Mouse (Mus musculus) MEL (cell line): ENCODE data around the gene Gli3. TPM values are rescaled to one million over a fixed set of nuclear protein-coding genes. Genes with fewer than 3 reads are reported as not detected.

Experiments
- DNase-seq: peaks from one replicate; pipeline ENCODE4 v3.0.0; 2011; ENCODE audit warnings: low read depth, low spot score
- H3K27ac ChIP-seq: 2 replicates; pipeline ENCODE4 v1.5.1; 2012; ENCODE audit warnings: low read depth, mild to moderate bottlenecking, control low read depth, low read length, moderate library complexity; ENCODE audit not compliant: control insufficient read depth
- H3K27me3 ChIP-seq, 2 experiments: fragments of 150-350 bp in 1 of 2; sonication (generic) in 1 of 2; 2 replicates each; pipeline ENCODE4 v1.6.1; 2012; ENCODE audit warnings: low read length in 2 of 2, mild to moderate bottlenecking in 2 of 2, improper control_type of control experiment in 1 of 2, moderate library complexity in 1 of 2; ENCODE audit not compliant: insufficient read depth in 2 of 2, control insufficient read depth in 1 of 2
- H3K36me3 ChIP-seq, 2 experiments: 2 replicates each; pipeline ENCODE4 v1.6.1; 2012 to 2014; ENCODE audit warnings: low read length in 2 of 2, improper control_type of control experiment in 1 of 2, inconsistent platforms in 1 of 2, mild to moderate bottlenecking in 1 of 2; ENCODE audit not compliant: insufficient read depth in 2 of 2, control insufficient read depth in 1 of 2
- H3K4me1 ChIP-seq, 2 experiments: fragments of 150-350 bp in 1 of 2; sonication (generic) in 1 of 2; 2 replicates each; pipeline ENCODE4 v1.6.1; 2012; ENCODE audit warnings: low read length in 2 of 2, improper control_type of control experiment in 1 of 2, mild to moderate bottlenecking in 1 of 2; ENCODE audit not compliant: insufficient read depth in 2 of 2, control insufficient read depth in 1 of 2
- H3K4me3 ChIP-seq, 2 experiments: fragments of 150-350 bp in 1 of 2; sonication (generic) in 1 of 2; 2 replicates each; pipeline ENCODE4 v1.5.1; 2012; ENCODE audit warnings: low read depth in 2 of 2, low read length in 2 of 2, mild to moderate bottlenecking in 2 of 2, moderate library complexity in 2 of 2, control low read depth in 1 of 2, improper control_type of control experiment in 1 of 2; ENCODE audit not compliant: control insufficient read depth in 1 of 2, insufficient read depth in 1 of 2
- H3K79me2 ChIP-seq: 2 replicates; pipeline ENCODE4 v1.6.1; 2012; ENCODE audit warnings: mild to moderate bottlenecking, low read length, moderate library complexity; ENCODE audit not compliant: control insufficient read depth, poor library complexity, insufficient read depth
- H3K9ac ChIP-seq: 2 replicates; pipeline ENCODE4 v1.6.1; 2012; ENCODE audit warnings: low read depth, mild to moderate bottlenecking, control low read depth, low read length, moderate library complexity; ENCODE audit not compliant: control insufficient read depth, poor library complexity, severe bottlenecking
- H3K9me3 ChIP-seq: fragments of 150-350 bp; sonication (generic); replicated peaks from 2 replicates; pipeline ENCODE4 v1.6.1; 2012; ENCODE audit warnings: mild to moderate bottlenecking, low read length, improper control_type of control experiment, moderate library complexity; ENCODE audit not compliant: insufficient read depth
- CHD2 ChIP-seq: IDR thresholded peaks from 2 replicates; pipeline ENCODE4 v1.6.1; 2011; ENCODE audit warnings: low read length, improper control_type of control experiment
- E2F4 ChIP-seq: IDR thresholded peaks from 2 replicates; pipeline ENCODE4 v1.6.1; 2011; ENCODE audit warnings: low read depth, low read length, improper control_type of control experiment, borderline replicate concordance
- ETS1 ChIP-seq: IDR thresholded peaks from 2 replicates; pipeline ENCODE4 v1.6.1; 2012; ENCODE audit warnings: low read depth, mild to moderate bottlenecking, inconsistent platforms, low read length, improper control_type of control experiment, moderate library complexity
- GABPA ChIP-seq: IDR thresholded peaks from 2 replicates; pipeline ENCODE4 v1.6.1; 2012; ENCODE audit warnings: low read depth, mild to moderate bottlenecking, inconsistent platforms, low read length, improper control_type of control experiment, moderate library complexity
- GATA1 ChIP-seq: IDR thresholded peaks from 2 replicates; pipeline ENCODE4 v1.6.1; 2011; ENCODE audit warnings: low read depth, low read length, improper control_type of control experiment
- HCFC1 ChIP-seq: IDR thresholded peaks from 2 replicates; pipeline ENCODE4 v1.6.1; 2012; ENCODE audit warnings: low read depth, mild to moderate bottlenecking, inconsistent platforms, low read length, improper control_type of control experiment, moderate library complexity
- KAT2A ChIP-seq: conservative IDR thresholded peaks from 2 replicates; pipeline ENCODE4 v1.6.1; 2012; ENCODE audit warnings: low read depth, low read length, improper control_type of control experiment, inconsistent platforms
- MAZ ChIP-seq: IDR thresholded peaks from 2 replicates; pipeline ENCODE4 v1.6.1; 2012; ENCODE audit warnings: low read depth, mild to moderate bottlenecking, inconsistent platforms, low read length, improper control_type of control experiment
- MEF2A ChIP-seq: IDR thresholded peaks from 2 replicates; pipeline ENCODE4 v1.6.1; 2014; ENCODE audit warnings: low read depth, mild to moderate bottlenecking, inconsistent platforms, low read length, improper control_type of control experiment; ENCODE audit not compliant: poor library complexity, insufficient replicate concordance, severe bottlenecking; ENCODE audit errors: extremely low read depth
- MXI1 ChIP-seq: IDR thresholded peaks from 2 replicates; pipeline ENCODE4 v1.6.1; 2011; ENCODE audit warnings: mild to moderate bottlenecking, low read depth, low read length, improper control_type of control experiment
- MYB ChIP-seq: IDR thresholded peaks from 2 replicates; pipeline ENCODE4 v1.6.1; 2011; ENCODE audit warnings: mild to moderate bottlenecking, low read depth, low read length, improper control_type of control experiment
- NRF1 ChIP-seq: IDR thresholded peaks from 2 replicates; pipeline ENCODE4 v1.6.1; 2014; ENCODE audit warnings: low read depth, mild to moderate bottlenecking, inconsistent platforms, low read length, improper control_type of control experiment, moderate library complexity; ENCODE audit not compliant: poor library complexity, insufficient read depth, severe bottlenecking
- POLR2AphosphoS5 ChIP-seq: IDR thresholded peaks from 2 replicates; pipeline ENCODE4 v1.6.1; 2012; ENCODE audit warnings: low read depth, borderline replicate concordance, mild to moderate bottlenecking, inconsistent platforms, low read length, moderate library complexity, mixed read lengths
- RCOR1 ChIP-seq: IDR thresholded peaks from 2 replicates; pipeline ENCODE4 v1.6.1; 2012; ENCODE audit warnings: low read depth, mild to moderate bottlenecking, inconsistent platforms, low read length, improper control_type of control experiment
- SIN3A ChIP-seq: IDR thresholded peaks from 2 replicates; pipeline ENCODE4 v1.6.1; 2012; ENCODE audit warnings: low read length, improper control_type of control experiment, inconsistent platforms
- SMC3 ChIP-seq: IDR thresholded peaks from 2 replicates; pipeline ENCODE4 v1.6.1; 2011; ENCODE audit warnings: low read depth, low read length, improper control_type of control experiment
- TBP ChIP-seq: IDR thresholded peaks from 2 replicates; pipeline ENCODE4 v1.8.0; 2011; ENCODE audit warnings: low read depth, low read length, improper control_type of control experiment
- TCF12 ChIP-seq: IDR thresholded peaks from 2 replicates; pipeline ENCODE4 v1.6.1; 2014; ENCODE audit warnings: low read depth, mild to moderate bottlenecking, inconsistent platforms, low read length, improper control_type of control experiment, moderate library complexity
- USF1 ChIP-seq: IDR thresholded peaks from 2 replicates; pipeline ENCODE4 v1.6.1; 2014; ENCODE audit warnings: low read depth, mild to moderate bottlenecking, inconsistent platforms, low read length, improper control_type of control experiment, moderate library complexity
- ZMIZ1 ChIP-seq: IDR thresholded peaks from 2 replicates; pipeline ENCODE4 v1.6.1; 2012; ENCODE audit warnings: low read depth, mild to moderate bottlenecking, inconsistent platforms, low read length, improper control_type of control experiment, moderate library complexity
- polyA plus RNA-seq, 2 experiments: library from polyadenylated mRNA; stranded (reverse) in 1 of 2; unstranded in 1 of 2; fragments of >175 nt in 1 of 2; fragments of >200 nt in 1 of 2; gene quantifications; 2 replicates each; pipeline versions ENCODE4 v1.2.1 to v1.2.4; 2012; ENCODE audit warnings: low replicate concordance in 2 of 2, low read depth in 1 of 2; ENCODE audit not compliant: insufficient read length in 2 of 2, insufficient read depth in 1 of 2, missing spikeins in 1 of 2
- total RNA-seq: library from RNA; depleted of rRNA; stranded (reverse); fragments of 300-350 nt; gene quantifications from 2 replicates; pipeline ENCODE4 v1.2.3, GENCODE M21; 2012

Gli3 gene
- total and polyA plus RNA-seq, 3 experiments, result not detected

GRCm38 (mm10) chr13:15552009-15552408 lies 89.0 kb downstream of the Gli3 start:
- no peak for TF ChIP-seq GATA1
- no peak for TF ChIP-seq SMC3
- no peak for TF ChIP-seq MEF2A
- no peak for TF ChIP-seq POLR2AphosphoS5
- no peak for TF ChIP-seq RCOR1
- no peak for TF ChIP-seq GABPA
- no peak for TF ChIP-seq ETS1
- TF ChIP-seq SIN3A, result no peak
- TF ChIP-seq CHD2, result no peak
- no peak for TF ChIP-seq MYB
- no peak for TF ChIP-seq E2F4
- TF ChIP-seq KAT2A, result no peak
- TF ChIP-seq ZMIZ1, result no peak
- no peak for TF ChIP-seq USF1
- no peak for TF ChIP-seq MXI1
- TF ChIP-seq MAZ, result no peak
- TF ChIP-seq TBP, result no peak
- no peak for TF ChIP-seq NRF1
- TF ChIP-seq, all 39 proteins: peak for 0
- DNase-seq, result no peak
- no peaks in the 10 kb centered on the region for H3K9me3 ChIP-seq
- H3K4me1 ChIP-seq, result no peaks in the 10 kb centered on the region
- H3K27ac ChIP-seq, result no peak overlapping the region
- no peak overlapping the region for H3K9ac ChIP-seq
- H3K27me3 ChIP-seq, result no peaks in the 10 kb centered on the region
- no peaks in the 10 kb centered on the region for H3K36me3 ChIP-seq
- H3K4me3 ChIP-seq, result no peak overlapping the region
- no peaks in the 10 kb centered on the region for H3K79me2 ChIP-seq

- Histone ChIP-seq H3K4me1 (no peaks in the 10 kb centered on the region), H3K79me2 (no peaks in the 10 kb centered on the region), H3K27me3 (no peaks in the 10 kb centered on the region), H3K9ac (no peak overlapping the region), H3K4me3 (no peak overlapping the region), H3K27ac (no peak overlapping the region), H3K9me3 (no peaks in the 10 kb centered on the region), H3K36me3 (no peaks in the 10 kb centered on the region)
- no peak for DNase-seq
- no peak for TF ChIP-seq TCF12
- no peak for TF ChIP-seq MXI1
- TF ChIP-seq HCFC1, result no peak
- TF ChIP-seq POLR2AphosphoS5, result no peak
Observed at GRCm38 (mm10) chr13:15556646-15557098, 93.6 kb downstream of the Gli3 start.
